Mouse (Mus musculus): ENCODE data around the gene Nsl1. TPM values are rescaled to one million over a fixed set of nuclear protein-coding genes. Genes with fewer than 3 reads are reported as not detected.

Nsl1 gene
- polyA plus RNA-seq, 1 experiment from 2014 or later: 5.7 TPM

- Histone ChIP-seq H3K27ac (ENCODE audit: low read depth) (no peak overlapping the region), H3K4me1 (ENCODE audit: insufficient read depth) (peaks cover 3% of the 10 kb centered on the region), H3K9me3 (ENCODE audit: low read length) (no peaks in the 10 kb centered on the region), H3K4me2 (ENCODE audit: low read depth, low read length) (no peak overlapping the region), H3K27me3 (ENCODE audit: insufficient read depth, low read length) (peaks cover 17% of the 10 kb centered on the region), H3K4me3 (ENCODE audit: low read depth, low read length) (no peak overlapping the region), H3K9ac (replicated peaks) (no peak overlapping the region), H3K36me3 (replicated peaks; ENCODE audit: insufficient read depth, low read length) (no peaks in the 10 kb centered on the region)
- no peak for DNase-seq
- ATAC-seq: no peak
- 69% methylated on average over 5 of the region's 5 CpGs for WGBS (ENCODE audit: insufficient replicate concordance)
- TF ChIP-seq EP300 (IDR thresholded peaks at IDR 0.05; ENCODE audit: low read depth) (no peak), CTCF (IDR thresholded peaks at IDR 0.05; ENCODE audit: low read depth) (no peak)
Observed at GRCm38 (mm10) chr1:191093578-191093977, 30.8 kb downstream of the Nsl1 start.

DNA sequence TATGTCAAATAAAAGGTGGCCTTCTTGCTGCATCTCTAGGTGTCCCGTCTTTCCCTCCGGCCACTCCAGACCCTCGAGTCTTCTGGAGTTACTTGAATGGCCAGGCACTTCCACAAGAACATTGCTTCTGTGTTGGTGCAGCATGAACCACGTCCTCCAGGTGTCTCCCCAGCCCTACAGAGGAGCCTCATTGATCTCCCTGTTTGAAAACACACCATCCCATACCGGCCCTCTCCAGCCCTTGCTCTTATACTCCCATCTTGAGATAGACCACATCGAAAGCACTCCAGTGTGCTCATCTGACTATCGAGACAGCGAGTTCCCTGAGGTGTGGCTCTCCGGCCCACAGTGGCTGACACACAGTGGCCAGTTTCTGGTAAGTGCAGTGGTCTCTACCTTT is 32.2 kb downstream of the Nsl1 start:
- 57% methylated on average over 9 of the region's 9 CpGs for WGBS (ENCODE audit: insufficient replicate concordance)
- Histone ChIP-seq H3K36me3 (replicated peaks; ENCODE audit: insufficient read depth, low read length) (no peaks in the 10 kb centered on the region), H3K27ac (ENCODE audit: low read depth) (no peak overlapping the region)

GRCm38 (mm10) chr1:191096871-191097681 is 34.3 kb downstream of the Nsl1 start:
- Histone ChIP-seq H3K9ac (replicated peaks) (no peak overlapping the region), H3K9me3 (ENCODE audit: low read length) (peaks cover 4% of the 10 kb centered on the region), H3K4me3 (ENCODE audit: low read depth, low read length) (peak overlapping the region; percentile 52), H3K27ac (ENCODE audit: low read depth) (no peak overlapping the region), H3K4me2 (ENCODE audit: low read depth, low read length) (peak overlapping the region; percentile 75; the same call in 1 of the 2 replicates), H3K36me3 (replicated peaks; ENCODE audit: insufficient read depth, low read length) (no peaks in the 10 kb centered on the region), H3K4me1 (ENCODE audit: insufficient read depth) (peaks cover 5% of the 10 kb centered on the region), H3K27me3 (ENCODE audit: insufficient read depth, low read length) (peaks cover 28% of the 10 kb centered on the region)
- 38% methylated on average over 14 of the region's 14 CpGs for WGBS (ENCODE audit: insufficient replicate concordance)
- no peak for DNase-seq
- TF ChIP-seq EP300 (IDR thresholded peaks at IDR 0.05; ENCODE audit: low read depth) (no peak), CTCF (IDR thresholded peaks at IDR 0.05; ENCODE audit: low read depth) (no peak)
- ATAC-seq: 0 out of 2 replicates have a peak, but pooled peaks have one; percentile 16

More for the DNA sequence above, 32.2 kb downstream of the Nsl1 start:
- Histone ChIP-seq H3K4me3 (ENCODE audit: low read depth, low read length) (no peak overlapping the region), H3K9me3 (ENCODE audit: low read length) (no peaks in the 10 kb centered on the region), H3K4me1 (ENCODE audit: insufficient read depth) (peaks cover 5% of the 10 kb centered on the region), H3K4me2 (ENCODE audit: low read depth, low read length) (no peak overlapping the region), H3K9ac (replicated peaks) (no peak overlapping the region), H3K27me3 (ENCODE audit: insufficient read depth, low read length) (peaks cover 28% of the 10 kb centered on the region)
- TF ChIP-seq EP300 (IDR thresholded peaks at IDR 0.05; ENCODE audit: low read depth): no peak
- TF ChIP-seq CTCF (IDR thresholded peaks at IDR 0.05; ENCODE audit: low read depth): peak; percentile 63
- ATAC-seq: no peak
- no peak for DNase-seq

DNA sequence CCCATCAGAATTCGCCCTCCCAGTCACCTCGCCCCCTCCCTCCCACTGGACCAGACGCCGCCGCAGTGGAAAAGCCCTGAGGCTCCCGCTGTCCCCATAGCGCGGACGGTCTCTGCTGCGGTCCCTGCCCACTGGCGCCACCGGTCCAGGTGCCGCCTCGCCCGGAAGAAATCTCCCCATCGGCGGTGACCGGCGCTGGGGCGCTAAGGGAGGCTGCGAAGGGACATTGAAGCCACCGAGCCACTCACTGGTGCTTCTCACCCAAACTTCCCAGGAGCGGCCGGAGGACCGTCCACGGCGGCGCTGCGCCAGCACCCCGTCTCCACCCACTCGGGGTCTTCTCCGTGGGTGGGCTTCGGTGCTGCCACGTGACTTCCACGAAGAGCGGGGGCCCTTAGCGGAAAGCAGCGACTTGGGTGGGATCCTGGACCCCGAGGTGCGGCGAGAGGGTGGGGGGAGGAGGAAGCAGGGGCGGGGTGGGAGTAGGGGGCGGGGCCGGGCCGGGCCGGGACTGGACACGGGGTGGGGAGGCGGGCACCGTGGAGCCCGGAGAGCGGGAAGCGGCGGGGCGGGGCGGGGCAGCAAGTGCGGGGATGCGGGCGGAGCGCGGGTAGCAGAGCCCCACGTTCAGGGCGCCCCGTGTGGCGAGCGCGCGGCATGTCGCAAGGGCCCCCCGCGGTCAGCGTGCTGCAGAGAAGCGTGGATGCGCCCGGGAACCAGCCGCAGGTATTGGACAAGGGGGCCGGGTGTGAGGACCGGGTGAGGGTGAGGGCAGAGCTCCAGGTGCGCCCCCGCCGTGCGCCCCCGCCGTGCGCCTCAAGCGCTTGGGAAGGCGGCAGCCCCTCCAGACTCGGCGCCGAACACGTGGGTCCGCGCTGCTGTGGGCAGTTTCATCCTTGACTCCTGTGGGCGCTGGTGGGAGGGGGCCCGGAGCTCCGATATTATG is 35.3 kb downstream of the Nsl1 start, which contains the start of gene Batf3:
Batf3 (plus strand) TSS at position 46 of the 946 bp plus-strand sequence.
- Histone ChIP-seq H3K4me1 (ENCODE audit: insufficient read depth) (peaks cover 5% of the 10 kb centered on the region), H3K36me3 (replicated peaks; ENCODE audit: insufficient read depth, low read length) (no peaks in the 10 kb centered on the region), H3K4me2 (ENCODE audit: low read depth, low read length) (peak within 1 kb of the TSS; percentile 75), H3K9ac (replicated peaks) (peak within 1 kb of the TSS; percentile 31; the same call in 1 of the 2 replicates), H3K27me3 (ENCODE audit: insufficient read depth, low read length) (peaks cover 28% of the 10 kb centered on the region), H3K9me3 (ENCODE audit: low read length) (peaks cover 4% of the 10 kb centered on the region), H3K4me3 (ENCODE audit: low read depth, low read length) (peak within 1 kb of the TSS; percentile 52), H3K27ac (ENCODE audit: low read depth) (no peak within 1 kb of the TSS)
- TF ChIP-seq CTCF (IDR thresholded peaks at IDR 0.05; ENCODE audit: low read depth) (peak; percentile 42), EP300 (IDR thresholded peaks at IDR 0.05; ENCODE audit: low read depth) (no peak)
- WGBS (ENCODE audit: insufficient replicate concordance): under 1% methylated on average over 78 of the region's 95 CpGs
- ATAC-seq (peak; percentile 63), DNase-seq (peak; percentile 60)

- TF ChIP-seq CTCF (IDR thresholded peaks at IDR 0.05; ENCODE audit: low read depth): no peak
- no peak for TF ChIP-seq EP300 (IDR thresholded peaks at IDR 0.05; ENCODE audit: low read depth)
- Histone ChIP-seq H3K4me1 (ENCODE audit: insufficient read depth) (peaks cover 5% of the 10 kb centered on the region), H3K36me3 (replicated peaks; ENCODE audit: insufficient read depth, low read length) (no peaks in the 10 kb centered on the region), H3K9me3 (ENCODE audit: low read length) (peaks cover 4% of the 10 kb centered on the region), H3K4me3 (ENCODE audit: low read depth, low read length) (no peak overlapping the region), H3K9ac (replicated peaks) (no peak overlapping the region), H3K4me2 (ENCODE audit: low read depth, low read length) (no peak overlapping the region), H3K27ac (ENCODE audit: low read depth) (no peak overlapping the region), H3K27me3 (ENCODE audit: insufficient read depth, low read length) (peaks cover 28% of the 10 kb centered on the region)
- ATAC-seq (no peak), DNase-seq (no peak)
- WGBS (ENCODE audit: insufficient replicate concordance): 36% methylated on average over 5 of the region's 5 CpGs
Observed at GRCm38 (mm10) chr1:191099114-191099513, 36.3 kb downstream of the Nsl1 start.

Measured in liver, postnatal 0 days (tissue).